Mouse (Mus musculus) limb, embryonic 14.5 days (tissue): Measurements from ENCODE around the gene Spcs3. TPM values are rescaled to one million over a fixed set of nuclear protein-coding genes. Genes with fewer than 3 reads are reported as not detected.

Experiments
- ATAC-seq: fragments of 200-750 bp; cut with Nextera tagmentation; 2 replicates; pipeline ENCODE4 v1.8.0; 2017; ENCODE audit warnings: low read depth, moderate number of reproducible peaks, moderate TSS enrichment; ENCODE audit not compliant: low FRiP score
- DNase-seq: peaks from one replicate; pipeline ENCODE4 v3.0.0-alpha.2; 2015; ENCODE audit warnings: low spot score
- H3K27ac ChIP-seq: fragments of 300-500 bp; sonication (generic); replicated peaks from 2 replicates; pipeline ENCODE4 v1.5.1; 2014; ENCODE audit warnings: low read depth, mild to moderate bottlenecking, low read length, moderate library complexity, mixed read lengths
- H3K27me3 ChIP-seq: fragments of 300-500 bp; sonication (generic); 2 replicates; pipeline ENCODE4 v1.6.1; 2014; ENCODE audit warnings: low read length, mixed read lengths; ENCODE audit not compliant: control insufficient read depth, insufficient read depth
- H3K36me3 ChIP-seq: fragments of 300-500 bp; sonication (generic); 2 replicates; pipeline ENCODE4 v1.6.1; 2014; ENCODE audit warnings: mild to moderate bottlenecking, low read length, moderate library complexity, mixed read lengths; ENCODE audit not compliant: control insufficient read depth, insufficient read depth
- H3K4me1 ChIP-seq: fragments of 300-500 bp; sonication (generic); 2 replicates; pipeline ENCODE4 v1.6.1; 2014; ENCODE audit warnings: antibody characterized with exemption, low read length, mixed read lengths; ENCODE audit not compliant: control insufficient read depth, insufficient read depth
- H3K4me2 ChIP-seq: fragments of 300-500 bp; sonication (generic); replicated peaks from 2 replicates; pipeline ENCODE4 v1.6.1; 2014; ENCODE audit warnings: low read depth, mild to moderate bottlenecking, low read length, moderate library complexity; ENCODE audit not compliant: severe bottlenecking
- H3K4me3 ChIP-seq: fragments of 300-500 bp; sonication (generic); replicated peaks from 2 replicates; pipeline ENCODE4 v1.5.1; 2014; ENCODE audit warnings: low read length
- H3K9ac ChIP-seq: fragments of 300-500 bp; sonication (generic); 2 replicates; pipeline ENCODE4 v1.6.1; 2014; ENCODE audit warnings: mild to moderate bottlenecking, low read depth, low read length, moderate library complexity; ENCODE audit not compliant: severe bottlenecking
- H3K9me3 ChIP-seq: fragments of 300-500 bp; sonication (generic); 2 replicates; pipeline ENCODE4 v1.6.1; 2016; ENCODE audit warnings: low read length; ENCODE audit not compliant: control insufficient read depth
- POLR2A ChIP-seq: fragments of 200-500 bp; IDR thresholded peaks from 2 replicates; pipeline ENCODE4 v1.8.0; 2012; ENCODE audit warnings: inconsistent platforms, mild to moderate bottlenecking, moderate library complexity, borderline replicate concordance; ENCODE audit not compliant: insufficient read depth, insufficient read length; ENCODE audit errors: extremely low read depth
- WGBS: fragments of 180-500 bp; shearing (Covaris S2); extraction: QIAGEN DNeasy Blood & Tissue Kit; methylation state at CpG from one replicate; pipeline ENCODE4 v1.1.7; 2014; 5-methylcytosine and 5-hydroxymethylcytosine counted together
- polyA plus RNA-seq, 2 experiments: library from polyadenylated mRNA; depleted of rRNA in 1 of 2; stranded (reverse) in 1 of 2; unstranded in 1 of 2; fragments of >200 nt; fragmentation: Nextera tagmentation in 1 of 2; extraction: Ambion mirVana in 1 of 2; gene quantifications; 2 replicates each; pipeline versions ENCODE4 v1.2.1 to v1.2.3; 2012 to 2014

Gene Spcs3
- polyA plus RNA-seq, 2 experiments: 39.7 to 86.5 TPM

DNA sequence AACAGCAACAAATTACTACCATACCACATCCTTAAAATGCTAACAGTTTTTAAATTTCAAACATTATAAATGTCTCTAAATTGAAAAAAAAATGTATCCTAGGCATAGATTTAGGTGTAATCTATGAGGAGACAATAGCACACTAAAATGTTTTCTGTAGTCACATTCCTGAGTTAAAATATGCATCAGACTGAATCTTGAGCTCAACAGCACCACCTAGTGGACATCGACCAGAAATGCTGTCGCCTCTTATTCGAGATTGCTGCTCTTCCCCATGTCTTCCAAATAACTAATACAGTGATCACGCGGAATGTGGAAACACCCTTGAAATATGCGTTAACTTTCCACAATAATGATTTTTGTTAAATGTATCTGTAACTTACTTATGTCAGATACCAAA lies 36.7 kb downstream of the Spcs3 start:
- ATAC-seq (peak; percentile 24; the same call in 1 of the 2 replicates), DNase-seq (peak; percentile 79)
- Histone ChIP-seq H3K4me1 (no peaks in the 10 kb centered on the region), H3K9me3 (no peaks in the 10 kb centered on the region), H3K9ac (no peak overlapping the region), H3K4me2 (no peak overlapping the region), H3K36me3 (no peaks in the 10 kb centered on the region), H3K27ac (no peak overlapping the region), H3K27me3 (peaks cover 4% of the 10 kb centered on the region), H3K4me3 (no peak overlapping the region)
- no peak for TF ChIP-seq POLR2A
- 8% methylated on average over 6 of the region's 6 CpGs for WGBS

- H3K4me2 ChIP-seq: no peak overlapping the region
- no peak overlapping the region for H3K4me3 ChIP-seq
- no peak for TF ChIP-seq POLR2A
- no peak overlapping the region for H3K9ac ChIP-seq
- H3K27ac ChIP-seq: no peak overlapping the region
- 55% methylated on average over 4 of the region's 4 CpGs for WGBS
- H3K36me3 ChIP-seq: no peaks in the 10 kb centered on the region
- no peak for DNase-seq
- peaks cover 4% of the 10 kb centered on the region for H3K27me3 ChIP-seq
- H3K4me1 ChIP-seq: no peaks in the 10 kb centered on the region
- no peak for ATAC-seq
- no peaks in the 10 kb centered on the region for H3K9me3 ChIP-seq
Observed at GRCm38 (mm10) chr8:54491934-54492333, 37.9 kb downstream of the Spcs3 start.

GRCm38 (mm10) chr8:54491057-54491690 lies 38.6 kb downstream of the Spcs3 start:
- peaks cover 4% of the 10 kb centered on the region for H3K27me3 ChIP-seq
- H3K4me2 ChIP-seq: peak overlapping the region; percentile 22; the same call in 1 of the 2 replicates
- TF ChIP-seq POLR2A: no peak
- no peaks in the 10 kb centered on the region for H3K9me3 ChIP-seq
- peak; percentile 77 for DNase-seq
- H3K27ac ChIP-seq: no peak overlapping the region
- H3K36me3 ChIP-seq: no peaks in the 10 kb centered on the region
- 10% methylated on average over 6 of the region's 6 CpGs for WGBS
- no peaks in the 10 kb centered on the region for H3K4me1 ChIP-seq
- no peak overlapping the region for H3K4me3 ChIP-seq
- H3K9ac ChIP-seq: no peak overlapping the region
- ATAC-seq: 0 out of 2 replicates have a peak, but pooled peaks have one; percentile 60

- no peak for DNase-seq
- Histone ChIP-seq H3K9ac (no peak overlapping the region), H3K4me3 (no peak overlapping the region), H3K4me1 (no peaks in the 10 kb centered on the region), H3K27me3 (peaks cover 4% of the 10 kb centered on the region), H3K4me2 (no peak overlapping the region), H3K27ac (no peak overlapping the region), H3K9me3 (no peaks in the 10 kb centered on the region), H3K36me3 (no peaks in the 10 kb centered on the region)
- 71% methylated on average over 4 of the region's 4 CpGs for WGBS
- TF ChIP-seq POLR2A: no peak
- ATAC-seq: no peak
Observed at GRCm38 (mm10) chr8:54488437-54488836, 41.4 kb downstream of the Spcs3 start.

- Histone ChIP-seq H3K9me3 (no peaks in the 10 kb centered on the region), H3K27ac (no peak overlapping the region), H3K9ac (no peak overlapping the region), H3K36me3 (no peaks in the 10 kb centered on the region), H3K4me2 (peak overlapping the region; percentile 33), H3K4me1 (no peaks in the 10 kb centered on the region), H3K4me3 (peak overlapping the region; percentile 11), H3K27me3 (no peaks in the 10 kb centered on the region)
- DNase-seq (no peak), ATAC-seq (no peak)
- 23% methylated on average over 19 of the region's 19 CpGs for WGBS
- no peak for TF ChIP-seq POLR2A
Observed at GRCm38 (mm10) chr8:54486555-54487273, 43.1 kb downstream of the Spcs3 start.

Other genes starting within 250 kb of the Spcs3 start
- 1.2 and 1.3 TPM in 2 replicates for gene Asb5, start 418 bp downstream of the Spcs3 start, polyA plus RNA-seq (2012; rRNA removed)
- 6.4 and 7.0 TPM in 2 replicates for gene Asb5, start 418 bp downstream of the Spcs3 start, polyA plus RNA-seq (2014; fragmentation: Nextera tagmentation; extraction: Ambion mirVana)
- not detected in 2 replicates for gene Spata4, start 70.8 kb upstream of the Spcs3 start, polyA plus RNA-seq (2012; rRNA removed)
- not detected in 2 replicates for gene Spata4, start 70.8 kb upstream of the Spcs3 start, polyA plus RNA-seq (2014; fragmentation: Nextera tagmentation; extraction: Ambion mirVana)